Mouse (Mus musculus): ENCODE data around the gene Bod1l. TPM values are rescaled to one million over a fixed set of nuclear protein-coding genes. Genes with fewer than 3 reads are reported as not detected.

Gene Bod1l
- total RNA-seq (2021): 10 to 100 TPM; 17.4 to 18.1 TPM

GRCm38 (mm10) chr5:41844147-41844529 is at the start of gene Bod1l:
Bod1l (minus strand) TSS chr5:41844315.
- intact Hi-C loops (cut with DNase I): loop anchor here (5.0 kb wide), 1 partner anchor 137 kb away; the partner anchor contains the start of gene Rab28
- DNase-seq (ENCODE audit: low spot score): peak; percentile 91

DNA sequence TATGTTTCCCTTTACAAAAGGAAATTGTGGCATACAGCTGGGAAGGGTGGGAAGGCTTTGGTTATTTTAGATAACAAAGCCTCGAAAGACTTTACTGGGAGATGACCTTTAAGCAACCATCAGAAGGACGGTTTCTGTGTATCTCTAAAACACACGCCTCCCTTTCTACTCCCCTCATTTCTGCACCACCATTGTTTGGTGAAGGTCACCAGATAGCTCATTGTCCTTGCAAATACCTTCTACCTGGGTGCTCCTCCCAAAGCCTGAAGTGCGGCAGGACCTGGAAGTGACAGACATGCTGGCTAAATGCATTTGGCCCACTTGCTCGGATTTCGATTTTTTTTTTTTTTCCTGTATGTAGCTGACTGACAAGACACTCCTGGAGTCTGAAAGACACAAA is 49.2 kb upstream of the Bod1l start:
- no peak for DNase-seq (ENCODE audit: low spot score)
- intact Hi-C loops (cut with DNase I): no loop called here

- intact Hi-C loops (cut with DNase I): no loop called here
Measured at GRCm38 (mm10) chr5:41890871-41891270, 46.8 kb upstream of the Bod1l start.

DNA sequence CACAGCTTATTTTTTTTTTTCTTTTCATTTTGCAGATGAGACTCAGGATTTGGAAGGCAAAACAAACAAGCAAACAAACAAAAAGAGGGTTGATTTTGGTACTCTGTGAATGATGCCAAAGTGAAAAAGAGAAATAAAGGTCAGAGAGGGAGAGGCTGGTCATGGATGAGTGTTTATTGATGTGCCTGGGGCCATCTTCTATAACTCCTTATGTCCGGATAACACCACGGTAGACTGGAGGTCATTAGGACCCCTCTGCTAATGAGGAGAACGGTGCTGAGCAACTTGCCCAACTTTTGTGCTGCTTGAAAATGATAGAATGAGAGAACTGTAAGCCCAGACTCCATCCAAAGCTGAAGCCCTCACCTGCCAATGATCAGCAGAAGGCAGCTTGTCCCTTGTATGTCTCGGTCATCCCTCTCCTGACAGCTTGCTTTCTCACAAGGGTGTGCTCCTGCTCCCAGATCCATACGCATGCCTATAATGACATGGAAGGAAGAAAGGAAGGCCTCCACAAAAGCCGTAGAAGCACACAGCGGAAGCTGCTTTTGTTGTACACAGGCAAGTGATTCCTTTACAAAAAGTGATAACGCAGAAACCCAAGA is 45.2 kb upstream of the Bod1l start:
- intact Hi-C loops (cut with DNase I): loop anchor here (10.0 kb wide), 1 partner anchor 1745 kb away; no protein-coding TSS in a partner anchor
- no peak for DNase-seq (ENCODE audit: low spot score)

More at GRCm38 (mm10) chr5:41890871-41891270, 46.8 kb upstream of the Bod1l start:
- DNase-seq (ENCODE audit: low spot score): no peak

GRCm38 (mm10) chr5:41888834-41889233 is 44.7 kb upstream of the Bod1l start:
- DNase-seq (ENCODE audit: low spot score): no peak
- intact Hi-C loops (cut with DNase I): loop anchor here (10.0 kb wide), 1 partner anchor 1746 kb away; no protein-coding TSS in a partner anchor

DNA sequence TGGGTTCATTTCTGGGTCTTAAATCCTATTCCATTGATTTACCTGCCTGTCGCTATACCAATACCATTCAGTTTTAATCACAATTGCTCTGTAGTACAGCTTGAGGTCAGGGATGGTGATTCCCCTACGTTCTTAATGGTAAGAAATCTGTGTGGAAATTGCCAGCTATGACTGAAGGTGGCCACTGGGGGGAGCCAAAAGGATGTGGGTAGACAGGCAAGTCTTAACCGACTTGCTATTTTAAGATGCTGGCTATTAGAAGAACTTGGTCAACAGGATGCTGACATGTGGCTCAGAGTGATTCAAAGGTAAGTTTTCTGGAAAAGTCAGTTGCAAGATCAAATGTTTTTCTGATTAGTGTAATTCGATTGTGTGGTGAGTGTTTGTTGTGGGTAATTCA is 43.6 kb upstream of the Bod1l start:
- intact Hi-C loops (cut with DNase I): loop anchor here (10.0 kb wide), 1 partner anchor 1747 kb away; no protein-coding TSS in a partner anchor

GRCm38 (mm10) chr5:41884563-41884962 is 40.4 kb upstream of the Bod1l start:
- DNase-seq (ENCODE audit: low spot score): no peak
- intact Hi-C loops (cut with DNase I): loop anchor here (10.0 kb wide), 1 partner anchor 1750 kb away; no protein-coding TSS in a partner anchor

More for the DNA sequence above, 43.6 kb upstream of the Bod1l start:
- DNase-seq (ENCODE audit: low spot score): no peak

GRCm38 (mm10) chr5:41871164-41871563 is 27.0 kb upstream of the Bod1l start:
- intact Hi-C loops (cut with DNase I): no loop called here
- no peak for DNase-seq (ENCODE audit: low spot score)

GRCm38 (mm10) chr5:41855781-41856180 is 11.7 kb upstream of the Bod1l start:
- no peak for DNase-seq (ENCODE audit: low spot score)
- intact Hi-C loops (cut with DNase I): no loop called here

DNA sequence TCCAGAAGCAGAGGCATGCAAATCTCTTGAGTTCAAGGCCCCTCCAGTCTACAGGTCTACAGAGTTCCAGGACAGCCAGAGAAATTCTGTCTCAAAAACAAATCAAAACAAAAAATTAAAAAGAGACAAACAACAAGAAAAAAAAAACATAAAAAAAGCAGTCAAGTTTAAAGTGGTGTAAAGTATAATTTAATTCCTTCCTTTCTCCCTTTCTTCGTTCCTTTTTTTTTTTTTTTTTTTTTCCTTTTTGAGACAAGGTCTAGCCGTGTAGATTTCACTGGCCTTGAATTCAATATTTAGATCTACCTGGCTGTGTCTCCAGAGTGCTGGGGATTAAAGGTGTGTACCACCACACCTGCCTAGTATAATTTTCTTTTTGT is 1.4 kb upstream of the Bod1l start:
- intact Hi-C loops (cut with DNase I): no loop called here
- no peak for DNase-seq (ENCODE audit: low spot score)

GRCm38 (mm10) chr5:41844820-41845557 is 874 bp upstream of the Bod1l start:
- DNase-seq (ENCODE audit: low spot score): no peak
- intact Hi-C loops (cut with DNase I): loop anchor here (5.0 kb wide), 1 partner anchor 138 kb away; the partner anchor contains the start of gene Rab28

- intact Hi-C loops (cut with DNase I): loop anchor here (5.0 kb wide), 1 partner anchor 136 kb away; the partner anchor contains the start of gene Rab28
- no peak for DNase-seq (ENCODE audit: low spot score)
Measured at GRCm38 (mm10) chr5:41843419-41844146, 532 bp downstream of the Bod1l start.

GRCm38 (mm10) chr5:41842681-41843080 is 1.4 kb downstream of the Bod1l start:
- intact Hi-C loops (cut with DNase I): loop anchor here (5.0 kb wide), 1 partner anchor 135 kb away; the partner anchor contains the start of gene Rab28
- DNase-seq (ENCODE audit: low spot score): no peak

DNA sequence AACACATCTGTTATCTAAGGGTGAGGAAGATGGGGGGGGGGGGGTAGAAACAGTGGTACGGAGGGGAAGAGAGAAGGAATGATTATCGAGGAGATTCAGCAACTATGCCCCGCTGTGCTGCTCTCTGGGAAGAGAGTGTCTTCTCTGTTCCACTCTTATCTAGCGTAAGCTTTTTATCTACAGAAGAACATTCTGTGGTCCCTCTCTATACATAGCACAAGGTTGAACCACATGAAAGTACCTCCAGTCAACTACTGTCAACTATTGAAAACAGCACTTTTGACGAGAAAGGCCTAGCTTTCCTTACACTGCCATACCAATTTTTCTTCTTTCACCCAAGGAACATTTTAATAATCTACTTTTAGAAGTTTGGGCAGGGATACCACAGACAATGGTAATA is 2.4 kb downstream of the Bod1l start:
- intact Hi-C loops (cut with DNase I): loop anchor here (5.0 kb wide), 1 partner anchor 134 kb away; the partner anchor contains the start of gene Rab28
- no peak for DNase-seq (ENCODE audit: low spot score)

DNA sequence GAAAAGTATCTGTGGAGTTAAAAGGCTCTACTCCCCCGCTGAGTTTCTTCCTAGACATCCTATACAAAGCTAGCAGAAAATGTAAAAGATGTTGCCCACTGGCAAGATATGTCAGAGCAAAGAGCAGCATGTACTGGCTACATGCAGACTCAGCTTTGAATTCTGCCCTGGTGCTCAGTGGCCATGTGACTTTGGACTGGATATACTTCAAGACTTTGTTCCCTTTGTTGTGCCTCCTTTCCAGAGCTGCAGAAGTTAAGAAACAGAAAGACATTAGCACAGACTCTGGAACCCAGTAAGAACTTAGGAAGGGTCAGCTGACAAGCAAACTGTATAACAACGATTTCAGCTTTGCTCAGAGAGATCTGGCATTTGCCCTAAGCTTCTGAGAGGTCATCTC is 14.0 kb downstream of the Bod1l start:
- no peak for DNase-seq (ENCODE audit: low spot score)
- intact Hi-C loops (cut with DNase I): no loop called here

DNA sequence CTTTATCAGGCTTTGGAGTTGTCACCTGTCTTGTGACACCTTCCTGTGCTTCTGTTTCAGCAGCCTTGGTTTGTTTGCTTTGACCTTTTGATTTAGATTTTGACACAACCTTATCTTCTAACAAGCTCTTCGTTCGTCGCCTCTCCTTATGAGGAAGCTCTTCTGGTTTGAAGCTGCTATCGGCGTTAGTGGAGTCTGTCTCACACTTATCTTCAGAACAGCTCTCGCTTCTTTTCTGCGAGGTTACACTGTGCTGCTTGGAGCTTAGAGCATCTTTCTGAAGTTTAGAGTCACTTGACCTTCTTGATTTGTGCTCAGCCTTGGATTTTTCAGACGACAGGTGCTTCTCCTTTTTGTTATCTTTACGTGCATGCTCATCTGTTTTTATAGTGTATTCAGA is 23.0 kb downstream of the Bod1l start:
- no peak for DNase-seq (ENCODE audit: low spot score)
- intact Hi-C loops (cut with DNase I): no loop called here

GRCm38 (mm10) chr5:41820530-41820929 is 23.6 kb downstream of the Bod1l start:
- intact Hi-C loops (cut with DNase I): no loop called here
- DNase-seq (ENCODE audit: low spot score): no peak

GRCm38 (mm10) chr5:41812516-41812915 is 31.6 kb downstream of the Bod1l start:
- no peak for DNase-seq (ENCODE audit: low spot score)
- intact Hi-C loops (cut with DNase I): no loop called here

DNA sequence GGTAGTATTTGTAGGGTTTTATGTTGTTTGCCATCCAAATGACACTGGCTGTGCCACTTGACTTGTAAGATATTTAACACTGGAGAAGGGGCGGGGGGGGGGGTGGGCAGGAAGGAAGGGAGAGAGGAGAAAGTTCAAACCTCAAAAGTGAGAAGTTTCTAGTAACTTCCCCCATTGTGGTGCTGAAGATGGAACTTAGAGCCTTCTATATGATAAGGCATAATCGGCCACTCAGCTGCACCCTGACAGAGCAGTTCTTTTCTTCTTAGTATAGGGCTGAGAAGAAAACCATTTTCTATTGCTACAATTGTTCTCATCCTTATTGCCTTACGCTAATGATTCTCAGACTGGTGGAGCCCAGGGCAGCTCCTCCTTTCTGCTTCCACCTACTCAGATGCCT is 32.8 kb downstream of the Bod1l start:
- DNase-seq (ENCODE audit: low spot score): no peak
- intact Hi-C loops (cut with DNase I): no loop called here

DNA sequence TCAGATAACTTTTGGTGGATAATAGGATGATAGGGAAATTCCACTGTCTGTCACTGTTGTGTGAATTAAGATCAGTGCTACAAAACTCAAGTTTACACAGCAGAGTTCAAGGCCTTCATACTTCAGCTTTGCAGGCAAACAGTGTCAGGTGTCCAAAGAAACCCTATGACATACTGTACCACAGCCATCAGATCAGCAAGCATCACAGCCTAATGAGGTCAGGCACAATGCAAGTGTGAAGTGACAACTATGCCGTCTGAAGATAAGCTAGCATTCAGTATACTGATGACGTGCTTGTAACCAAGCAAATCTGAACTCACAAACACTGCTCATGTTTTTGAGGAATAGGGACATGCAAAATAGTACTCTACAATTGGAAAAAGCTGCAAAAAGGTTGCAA is 36.7 kb downstream of the Bod1l start:
- no peak for DNase-seq (ENCODE audit: low spot score)
- intact Hi-C loops (cut with DNase I): no loop called here
